Mouse (Mus musculus): ENCODE measurements around the gene Tcf7l2.

DNA sequence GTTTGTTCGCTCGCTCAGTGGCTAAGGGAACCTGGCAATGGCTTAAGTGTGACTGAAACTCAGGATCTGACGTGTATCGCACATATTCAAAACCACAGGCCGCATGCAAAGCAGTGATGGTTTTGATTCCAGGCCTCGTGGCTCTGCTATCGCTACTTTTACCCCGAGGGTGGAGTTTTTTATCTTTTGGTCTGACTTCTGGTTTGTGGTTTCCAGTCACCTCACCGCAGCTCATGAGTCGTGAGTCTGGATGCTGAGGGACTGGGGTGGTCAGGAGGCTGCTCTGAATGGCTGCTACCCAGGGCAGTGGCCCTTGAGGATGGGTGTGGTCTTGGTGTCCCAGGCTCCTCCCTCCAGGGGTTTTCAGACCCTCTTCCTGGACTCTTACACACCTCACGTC, 27.3 kb downstream of the Tcf7l2 start:
- no peak for TF ChIP-seq CTCF (IDR thresholded peaks at IDR 0.05; ENCODE audit: low read depth)
- TF ChIP-seq EP300 (IDR thresholded peaks at IDR 0.05; ENCODE audit: low read depth): no peak

Data from heart, postnatal 0 days (tissue).